Mouse (Mus musculus) gastrocnemius, postnatal 4 days (tissue): Measurements from ENCODE around the gene Grm7. TPM values are rescaled to one million over a fixed set of nuclear protein-coding genes. Genes with fewer than 3 reads are reported as not detected.

ENCODE experiments used
- DNase-seq, 2 experiments: peaks; one replicate each; pipeline ENCODE4 v3.0.0; 2021 to 2022; ENCODE audit warnings: low spot score in 2 of 2, mixed read lengths in 2 of 2
- total RNA-seq, 2 experiments: library from RNA; stranded (reverse); gene quantifications; 2 replicates each; pipeline ENCODE4 v1.2.3; 2021

The Grm7 gene
- total RNA-seq, 2 experiments from 2014 or later = 0.10 to 0.17 TPM

- no peak for DNase-seq
These were observed 716.3 kb downstream of the Grm7 start for GRCm38 (mm10) chr6:111361681-111362080.

- no peak for DNase-seq
These were observed 722.7 kb downstream of the Grm7 start for GRCm38 (mm10) chr6:111368111-111368510.

- DNase-seq = no peak
These were observed 723.2 kb downstream of the Grm7 start for GRCm38 (mm10) chr6:111368551-111368950.

- DNase-seq = no peak
These were observed 723.6 kb downstream of the Grm7 start for GRCm38 (mm10) chr6:111369013-111369412.

- no peak for DNase-seq
These were observed 726.4 kb downstream of the Grm7 start for GRCm38 (mm10) chr6:111371581-111372349.

DNA sequence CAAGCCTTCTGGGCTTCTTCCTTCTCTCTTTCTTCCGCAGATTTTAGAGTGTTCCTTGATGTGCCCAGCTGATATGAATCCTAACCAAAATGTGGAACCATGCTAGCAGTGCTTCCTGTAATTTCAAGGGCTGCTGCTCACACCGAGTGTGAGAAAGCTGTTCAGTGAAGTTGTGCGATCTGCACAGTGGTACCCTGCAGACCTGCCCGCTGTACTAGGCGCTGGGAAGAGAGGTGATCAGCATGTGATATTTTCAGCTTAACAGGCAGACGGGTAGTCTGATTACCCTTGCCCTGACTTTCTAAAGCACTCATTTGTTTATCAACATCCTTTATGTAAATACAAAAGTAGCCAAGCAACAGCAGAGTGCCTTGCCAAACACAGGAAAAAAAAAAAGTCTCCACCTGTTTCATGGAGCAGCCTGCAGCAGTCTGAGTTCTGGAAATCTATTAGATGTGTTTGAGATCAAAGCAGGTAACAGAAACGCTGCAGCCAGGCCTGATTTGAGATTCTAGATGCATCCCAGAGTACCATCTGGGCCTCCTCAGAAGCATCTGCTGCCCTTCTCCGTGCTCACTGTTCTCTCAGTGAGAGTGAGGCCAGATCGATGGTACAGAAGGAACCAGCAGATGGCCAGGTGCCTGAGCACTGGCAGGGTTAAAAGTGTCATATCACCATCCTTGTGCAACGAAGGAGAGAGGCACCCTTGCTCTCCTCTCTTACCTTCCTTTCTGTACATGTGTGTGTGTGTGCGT, 727.4 kb downstream of the Grm7 start:
- DNase-seq = no peak

GRCm38 (mm10) chr6:111380710-111381109, 735.3 kb downstream of the Grm7 start:
- DNase-seq = no peak

GRCm38 (mm10) chr6:111408750-111409149, 763.4 kb downstream of the Grm7 start:
- no peak for DNase-seq

DNA sequence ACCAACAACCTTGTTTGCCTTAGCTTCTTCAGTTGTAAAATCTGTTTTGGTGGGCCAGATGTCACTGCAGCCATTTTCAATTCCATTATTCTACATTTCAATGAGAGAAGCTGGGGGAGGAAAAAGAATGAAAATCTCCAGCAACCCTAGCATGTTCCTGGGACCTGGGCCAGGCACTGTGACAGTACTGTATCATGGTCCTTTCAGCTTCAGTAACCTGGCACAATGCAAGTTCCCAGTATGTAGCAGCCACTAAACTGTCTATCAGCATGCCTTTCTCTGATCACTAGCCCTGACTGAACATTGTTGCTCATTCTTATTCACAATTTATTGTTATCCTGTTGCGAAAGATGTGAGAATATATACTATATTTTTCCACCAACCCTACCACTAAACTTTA, 779.4 kb downstream of the Grm7 start:
- no peak for DNase-seq

- DNase-seq = no peak
These were observed 800.8 kb downstream of the Grm7 start for GRCm38 (mm10) chr6:111446228-111446627.

DNA sequence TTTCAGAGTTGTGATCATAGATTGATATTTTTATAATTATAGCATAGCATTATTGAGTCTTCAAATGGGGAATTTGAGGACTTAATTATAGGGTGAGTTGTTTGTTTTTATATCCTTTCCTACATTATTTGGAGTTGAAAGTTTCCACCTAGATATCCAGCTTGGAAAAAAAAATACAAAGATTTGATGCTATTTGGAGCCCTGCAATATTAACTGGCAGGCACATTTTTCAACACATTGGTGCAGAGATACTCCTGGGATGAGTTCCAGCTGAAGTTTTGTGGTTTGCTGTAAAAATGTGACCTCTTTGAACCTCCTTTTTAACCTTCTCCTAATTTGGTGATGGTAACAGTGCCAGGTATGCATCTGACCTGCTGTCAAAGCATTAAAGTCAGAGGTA, 802.5 kb downstream of the Grm7 start:
- DNase-seq = no peak

DNA sequence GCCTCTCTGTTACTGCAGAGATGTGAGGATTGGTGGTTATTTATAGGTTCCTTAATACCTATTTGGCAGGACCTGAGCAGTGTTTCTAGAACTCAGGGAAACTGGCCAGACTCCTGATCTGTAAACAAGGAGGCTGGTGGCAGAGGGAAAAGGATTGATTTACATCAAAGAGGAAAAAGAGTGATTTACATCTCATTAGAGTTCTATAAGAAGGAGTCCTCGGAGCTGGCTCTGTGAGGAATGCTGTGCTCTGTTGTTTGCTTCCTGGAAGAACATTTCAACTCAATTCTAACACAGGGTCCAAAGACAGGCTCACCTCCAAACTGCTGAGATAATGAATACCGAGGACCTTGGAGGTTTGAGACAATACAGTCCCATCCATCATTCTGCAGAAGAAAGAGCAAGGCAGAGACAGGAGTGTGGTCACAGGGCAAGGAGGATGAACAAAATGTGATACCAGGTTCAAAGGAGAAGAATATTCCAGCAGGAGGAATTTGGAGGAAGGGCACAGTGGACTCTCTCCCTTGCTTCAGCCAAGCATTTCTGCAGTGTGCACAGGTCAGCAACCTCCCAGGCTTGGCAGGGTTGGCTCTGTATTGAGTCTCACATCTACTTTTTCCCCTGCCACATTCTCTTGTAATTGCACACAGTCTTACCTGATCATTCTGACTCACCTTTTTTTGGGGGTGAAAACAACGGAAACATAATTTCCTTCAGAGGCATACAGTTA, 803.8 kb downstream of the Grm7 start:
- no peak for DNase-seq

DNA sequence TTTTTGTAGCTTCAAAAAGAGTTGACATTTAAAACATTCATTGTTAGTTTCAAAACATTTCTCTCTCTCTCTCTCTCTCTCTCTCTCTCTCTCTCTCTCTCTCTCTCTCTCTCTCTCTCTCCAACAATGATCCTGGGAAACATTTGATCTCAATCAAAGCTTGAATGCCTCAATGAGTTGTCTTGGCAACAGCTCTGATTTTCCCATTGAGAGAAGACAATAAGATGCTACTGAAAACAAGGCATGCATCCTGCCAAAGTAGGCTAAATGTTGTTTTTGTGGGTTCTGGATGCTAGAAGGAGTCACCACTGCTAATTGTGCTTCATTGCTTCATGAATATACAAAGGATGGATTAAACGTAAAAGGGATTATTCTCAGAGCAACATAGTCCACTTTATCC, 836.5 kb downstream of the Grm7 start:
- no peak for DNase-seq

GRCm38 (mm10) chr6:111486081-111486480, 840.7 kb downstream of the Grm7 start:
- no peak for DNase-seq

DNA sequence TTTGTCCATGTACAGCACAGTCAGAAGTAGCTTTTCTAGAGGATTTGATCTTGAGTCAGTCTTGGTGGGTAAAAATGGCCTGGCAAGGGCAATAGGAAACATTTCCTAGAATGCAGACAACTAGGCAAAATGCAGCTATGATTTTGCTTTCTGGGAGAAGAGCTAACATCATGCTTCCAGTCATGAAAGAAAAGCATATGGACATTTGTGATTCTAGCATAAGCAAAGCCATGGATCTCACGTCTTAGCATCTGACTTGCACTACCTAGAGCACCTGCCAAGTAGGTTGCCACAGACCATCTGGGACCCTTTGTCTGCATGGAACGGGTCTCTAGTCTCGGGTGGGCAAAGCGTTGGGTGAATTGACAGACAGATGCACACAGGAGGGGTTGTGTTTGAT, 842.2 kb downstream of the Grm7 start:
- no peak for DNase-seq

DNA sequence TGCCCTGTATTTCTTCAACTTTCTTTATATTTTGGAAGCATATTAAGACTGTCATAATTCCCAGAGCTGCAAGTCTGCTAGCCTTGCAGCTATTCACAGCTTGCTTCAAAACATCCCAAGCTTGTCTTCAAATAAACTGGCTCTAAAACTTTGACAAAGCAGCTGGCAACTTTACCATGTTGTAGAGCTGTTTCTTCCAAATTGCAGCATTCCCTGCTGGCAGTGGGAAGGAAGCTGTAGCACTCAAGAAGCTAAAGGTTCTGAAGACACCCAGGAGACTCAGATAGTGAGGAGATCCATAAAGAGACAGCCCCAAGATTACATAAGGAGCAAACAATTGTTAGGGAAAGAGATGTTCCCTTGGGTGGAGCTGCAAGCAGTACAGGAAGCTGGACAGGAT, 846.8 kb downstream of the Grm7 start:
- no peak for DNase-seq

- DNase-seq = no peak
These were observed 854.2 kb downstream of the Grm7 start for GRCm38 (mm10) chr6:111499542-111499941.

GRCm38 (mm10) chr6:111510768-111511459, 865.5 kb downstream of the Grm7 start:
- DNase-seq = no peak

- no peak for DNase-seq
These were observed 867.0 kb downstream of the Grm7 start for GRCm38 (mm10) chr6:111512359-111512758.

DNA sequence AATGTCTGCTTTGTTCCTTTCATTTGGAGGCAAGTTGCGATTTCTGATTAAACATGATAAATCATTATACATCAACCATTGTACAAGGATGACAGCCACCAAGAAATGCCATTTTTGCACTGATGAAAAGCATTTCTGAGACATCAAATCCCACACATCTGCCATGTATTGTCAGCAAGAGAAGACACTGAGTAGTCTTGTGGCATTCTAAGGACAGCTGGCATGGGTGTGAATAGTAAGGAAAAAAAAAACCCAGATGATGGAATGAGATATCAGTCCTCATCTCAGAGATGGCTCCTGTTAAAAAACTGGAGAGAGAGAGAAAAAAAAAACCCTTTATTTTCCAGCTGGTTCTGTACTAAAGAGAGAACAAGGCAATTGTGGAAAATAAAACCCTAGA, 875.8 kb downstream of the Grm7 start:
- DNase-seq = no peak

- no peak for DNase-seq
These were observed 876.7 kb downstream of the Grm7 start for GRCm38 (mm10) chr6:111522122-111522521.
